Mouse (Mus musculus) ES-Bruce4 (cell line): ENCODE measurements at regions not wholly inside any gene's neighbourhood (a gene's known extent, or its start where the extent isn't known, plus 50 kb on each side); places are given as distances from the start of the nearest gene placed in this dataset.
A peak's percentile ranks its signal among the peaks of the same experiment; 100 is the strongest.

Experiments used
- H3K27ac ChIP-seq: 2 replicates; pipeline ENCODE4 v1.5.1; 2012; ENCODE audit warnings: low read length, inconsistent platforms; ENCODE audit not compliant: insufficient read depth
- H3K27me3 ChIP-seq: 2 replicates; pipeline ENCODE4 v1.6.1; 2012; ENCODE audit warnings: mild to moderate bottlenecking, low read length, inconsistent platforms; ENCODE audit not compliant: control insufficient read depth, poor library complexity, insufficient read depth, severe bottlenecking
- H3K36me3 ChIP-seq: 2 replicates; pipeline ENCODE4 v1.6.1; 2012; ENCODE audit warnings: inconsistent platforms, mild to moderate bottlenecking, low read length, moderate library complexity; ENCODE audit not compliant: control insufficient read depth, poor library complexity, insufficient read depth, severe bottlenecking
- H3K4me1 ChIP-seq: one replicate; pipeline ENCODE4 v1.8.1; 2011; ENCODE audit warnings: low read length; ENCODE audit not compliant: control insufficient read depth, insufficient read depth
- H3K4me3 ChIP-seq: 2 replicates; pipeline ENCODE4 v1.5.1; 2011; ENCODE audit warnings: low read depth, mild to moderate bottlenecking, low read length
- H3K9ac ChIP-seq: 2 replicates; pipeline ENCODE4 v1.6.1; 2012; ENCODE audit warnings: low read depth, mild to moderate bottlenecking, inconsistent platforms; ENCODE audit not compliant: poor library complexity, severe bottlenecking
- H3K9me3 ChIP-seq: replicated peaks from 2 replicates; pipeline ENCODE4 v1.6.1; 2012; ENCODE audit warnings: mild to moderate bottlenecking, low read length, inconsistent platforms; ENCODE audit not compliant: control insufficient read depth, poor library complexity, insufficient read depth, severe bottlenecking
- CTCF ChIP-seq: IDR thresholded peaks from one replicate; pipeline ENCODE4 v1.8.1; 2011; ENCODE audit warnings: low read depth, low read length
- EP300 ChIP-seq: IDR thresholded peaks from 2 replicates; pipeline ENCODE4 v1.6.1; 2011; ENCODE audit warnings: low read depth, low read length; ENCODE audit not compliant: insufficient read depth
- POLR2A ChIP-seq: IDR thresholded peaks from one replicate; pipeline ENCODE4 v1.8.1; 2011; ENCODE audit warnings: low read length; ENCODE audit not compliant: insufficient read depth

DNA sequence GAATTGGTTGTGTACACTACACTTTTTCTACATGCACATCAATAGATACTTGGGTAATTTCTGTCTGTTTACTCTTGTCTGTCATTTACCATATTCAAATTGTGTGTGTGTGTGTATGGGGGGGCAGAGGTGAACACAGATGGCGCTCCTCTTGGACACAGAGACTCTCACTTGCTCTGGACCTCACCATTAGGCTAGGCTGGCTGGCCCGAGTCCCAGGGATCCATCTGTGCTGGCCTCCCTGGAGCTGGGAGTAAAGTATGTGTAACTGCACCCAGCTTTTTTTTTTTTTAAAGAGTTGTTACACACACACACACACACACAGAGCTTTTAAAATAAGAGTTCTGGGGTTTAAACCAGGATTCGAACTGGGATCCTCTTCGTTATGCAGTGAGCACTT is 124.5 kb upstream of the Arhgap5 start:
- Histone ChIP-seq H3K27ac (no peak overlapping the region), H3K4me1 (peaks cover 11% of the 10 kb centered on the region)
- TF ChIP-seq POLR2A (no peak), CTCF (no peak), EP300 (no peak)

DNA sequence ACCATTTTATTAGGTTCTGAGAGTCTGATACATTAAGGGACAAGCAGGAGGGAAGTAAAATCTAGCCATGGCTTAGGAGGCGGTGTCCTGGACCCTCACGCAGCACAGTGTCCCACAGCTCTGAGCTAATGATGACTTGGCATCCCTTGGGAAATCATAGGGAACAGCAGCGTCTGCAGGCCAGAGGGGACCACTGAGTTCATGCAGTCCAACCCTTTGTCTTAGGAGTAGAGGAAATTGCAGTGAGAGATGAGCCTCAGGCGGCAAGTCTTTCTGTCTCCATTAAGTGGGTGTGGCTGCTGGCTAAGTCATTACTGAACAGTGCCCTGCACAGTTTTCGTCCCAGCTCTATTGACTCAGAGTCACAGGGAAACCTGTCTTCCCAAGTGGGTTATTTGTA is 123.8 kb upstream of the Arhgap5 start:
- H3K27ac ChIP-seq = 0 out of 2 replicates have a peak overlapping the region, but pooled peaks have one; percentile 96
- H3K27me3 ChIP-seq = no peaks in the 10 kb centered on the region
- H3K36me3 ChIP-seq = no peaks in the 10 kb centered on the region
- no peak overlapping the region for H3K9ac ChIP-seq
- no peaks in the 10 kb centered on the region for H3K9me3 ChIP-seq
- no peak overlapping the region for H3K4me3 ChIP-seq
- TF ChIP-seq EP300 (peak; percentile 61; the same call in 1 of the 2 replicates), CTCF (no peak), POLR2A (no peak)
- H3K4me1 ChIP-seq = peaks cover 11% of the 10 kb centered on the region

More for the DNA sequence above, 124.5 kb upstream of the Arhgap5 start:
- no peak overlapping the region for H3K4me3 ChIP-seq
- H3K27me3 ChIP-seq = no peaks in the 10 kb centered on the region
- no peaks in the 10 kb centered on the region for H3K9me3 ChIP-seq
- H3K9ac ChIP-seq = no peak overlapping the region
- H3K36me3 ChIP-seq = no peaks in the 10 kb centered on the region

DNA sequence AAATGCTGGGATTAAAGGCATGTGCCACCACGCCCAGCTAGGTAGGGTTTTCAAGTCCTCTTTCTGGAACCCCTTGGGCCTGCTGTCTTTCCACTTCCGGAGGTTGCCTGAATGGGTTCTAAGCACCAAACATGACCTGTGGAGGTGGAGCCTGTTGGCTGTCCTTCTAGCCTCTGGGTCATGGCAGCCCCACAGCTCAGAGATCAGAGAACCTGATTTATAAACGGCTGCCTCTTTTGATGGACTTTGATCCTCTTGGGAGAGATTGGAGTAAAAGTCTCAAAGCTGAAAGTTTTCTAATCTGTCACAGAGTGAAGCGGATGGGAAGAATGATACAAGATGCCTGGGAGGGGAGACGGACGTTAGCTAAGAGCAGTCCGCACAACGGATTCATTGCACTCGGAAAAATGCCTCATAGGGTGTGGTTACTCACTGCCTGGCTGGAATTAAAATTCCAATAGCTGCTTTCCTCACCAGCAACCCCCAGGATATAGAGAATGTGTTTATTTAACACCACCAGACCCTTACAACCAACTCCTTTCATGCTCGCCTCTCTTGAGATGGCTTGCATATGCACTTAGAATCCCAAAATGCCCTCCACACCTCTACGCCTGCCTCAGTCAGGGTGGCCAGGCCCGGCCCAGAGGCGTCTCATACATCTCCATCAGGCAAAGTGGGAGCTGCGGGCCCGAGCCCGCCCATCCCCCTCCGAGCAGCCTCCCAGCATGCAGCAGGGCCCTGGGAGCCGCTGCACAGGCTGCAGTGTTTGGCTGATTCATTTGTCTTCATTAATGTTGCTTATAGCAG is 122.4 kb upstream of the Arhgap5 start:
- H3K9me3 ChIP-seq = no peaks in the 10 kb centered on the region
- TF ChIP-seq CTCF (no peak), EP300 (peak; percentile 45; the same call in 1 of the 2 replicates)
- H3K4me1 ChIP-seq = peaks cover 13% of the 10 kb centered on the region
- no peaks in the 10 kb centered on the region for H3K36me3 ChIP-seq
- no peak overlapping the region for H3K4me3 ChIP-seq
- H3K9ac ChIP-seq = no peak overlapping the region
- H3K27me3 ChIP-seq = no peaks in the 10 kb centered on the region
- peak overlapping the region; percentile 96 for H3K27ac ChIP-seq

DNA sequence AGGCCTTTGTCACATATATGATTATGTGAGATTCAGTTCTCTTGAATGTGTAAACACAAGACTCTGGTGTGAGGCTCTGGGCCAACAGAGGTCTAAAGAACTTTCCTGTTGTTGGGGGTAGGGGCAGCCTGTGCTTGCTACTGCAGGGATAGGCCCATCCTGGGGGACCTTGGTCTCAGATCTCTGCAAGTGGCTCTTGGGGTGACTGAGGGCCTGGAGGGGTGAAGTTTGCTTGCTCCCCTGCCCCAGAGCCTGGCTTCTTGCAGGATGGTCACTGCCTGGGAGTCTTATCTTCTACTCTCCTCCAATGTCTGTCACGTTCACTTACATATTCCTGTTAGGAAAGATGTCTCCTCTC is 121.8 kb upstream of the Arhgap5 start:
- H3K4me1 ChIP-seq = peaks cover 13% of the 10 kb centered on the region
- H3K27ac ChIP-seq = peak overlapping the region; percentile 96
- H3K9me3 ChIP-seq = no peaks in the 10 kb centered on the region
- TF ChIP-seq EP300 = no peak
- no peak for TF ChIP-seq CTCF
- no peak for TF ChIP-seq POLR2A
- H3K36me3 ChIP-seq = no peaks in the 10 kb centered on the region
- no peaks in the 10 kb centered on the region for H3K27me3 ChIP-seq
- H3K4me3 ChIP-seq = no peak overlapping the region
- H3K9ac ChIP-seq = peak overlapping the region; percentile 38

- Histone ChIP-seq H3K27me3 (no peaks in the 10 kb centered on the region), H3K4me1 (peaks cover 13% of the 10 kb centered on the region), H3K36me3 (no peaks in the 10 kb centered on the region), H3K4me3 (0 out of 2 replicates have a peak overlapping the region, but pooled peaks have one; percentile 9), H3K9ac (peak overlapping the region; percentile 38), H3K9me3 (no peaks in the 10 kb centered on the region), H3K27ac (peak overlapping the region; percentile 96)
- TF ChIP-seq CTCF = peak; percentile 13
- TF ChIP-seq EP300 = peak; percentile 68
- TF ChIP-seq POLR2A = no peak
Observed at GRCm38 (mm10) chr12:52382832-52383580, 120.8 kb upstream of the Arhgap5 start.

DNA sequence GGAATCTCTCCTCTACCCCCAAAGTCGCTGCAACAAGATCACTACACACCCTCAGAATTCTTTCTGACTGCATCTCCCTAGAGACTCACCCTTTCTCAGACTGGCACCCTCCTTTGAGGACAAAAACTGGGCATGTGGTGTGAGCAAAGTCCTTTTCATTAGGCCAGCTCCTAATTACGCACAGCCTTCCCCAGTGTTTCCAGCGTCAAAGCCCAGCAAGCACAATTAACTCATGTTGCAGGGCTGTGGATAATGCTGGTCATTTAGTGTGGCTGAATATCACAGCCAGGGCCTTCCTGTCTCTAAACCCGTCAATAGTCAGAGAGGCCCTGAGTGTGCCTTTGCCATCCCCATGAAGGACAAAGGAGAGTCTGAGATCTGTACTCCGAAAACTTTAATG is 114.2 kb upstream of the Arhgap5 start:
- TF ChIP-seq POLR2A (no peak), EP300 (no peak), CTCF (no peak)
- H3K4me1 ChIP-seq = peaks cover 11% of the 10 kb centered on the region
- no peaks in the 10 kb centered on the region for H3K9me3 ChIP-seq
- H3K36me3 ChIP-seq = no peaks in the 10 kb centered on the region
- no peak overlapping the region for H3K4me3 ChIP-seq
- no peaks in the 10 kb centered on the region for H3K27me3 ChIP-seq
- H3K9ac ChIP-seq = no peak overlapping the region
- no peak overlapping the region for H3K27ac ChIP-seq
